Mouse (Mus musculus) forebrain, postnatal 0 days (tissue): ENCODE results near the gene Apoc4. TPM values are rescaled to one million over a fixed set of nuclear protein-coding genes. Genes with fewer than 3 reads are reported as not detected.
A peak's percentile ranks its signal among the peaks of the same experiment; 100 is the strongest.

Experiments
- ATAC-seq: fragments of 200-750 bp; cut with Nextera tagmentation; 2 replicates; pipeline ENCODE4 v1.8.0; 2017; ENCODE audit warnings: mild to moderate bottlenecking, moderate library complexity
- DNase-seq: peaks from one replicate; pipeline ENCODE4 v3.0.0-alpha.2; 2015
- H3K27ac ChIP-seq: fragments of 300-500 bp; sonication (generic); 2 replicates; pipeline ENCODE4 v1.5.1; 2014; ENCODE audit warnings: low read depth, mild to moderate bottlenecking, antibody characterized with exemption, low read length, moderate library complexity, mixed read lengths
- H3K27me3 ChIP-seq: fragments of 300-500 bp; sonication (generic); 2 replicates; pipeline ENCODE4 v1.6.1; 2014; ENCODE audit warnings: mild to moderate bottlenecking, low read length, mixed read lengths; ENCODE audit not compliant: insufficient read depth
- H3K36me3 ChIP-seq: fragments of 300-500 bp; sonication (generic); 2 replicates; pipeline ENCODE4 v1.6.1; 2014; ENCODE audit warnings: mild to moderate bottlenecking, moderate library complexity; ENCODE audit not compliant: insufficient read depth
- H3K4me1 ChIP-seq: fragments of 300-500 bp; sonication (generic); 2 replicates; pipeline ENCODE4 v1.6.1; 2014; ENCODE audit warnings: antibody characterized with exemption; ENCODE audit not compliant: insufficient read depth
- H3K4me2 ChIP-seq: fragments of 300-500 bp; sonication (generic); 2 replicates; pipeline ENCODE4 v1.6.1; 2014; ENCODE audit warnings: low read depth, mild to moderate bottlenecking, moderate library complexity
- H3K4me3 ChIP-seq: fragments of 300-500 bp; sonication (generic); 2 replicates; pipeline ENCODE4 v1.5.1; 2014; ENCODE audit warnings: low read depth, low read length, mixed read lengths
- H3K9ac ChIP-seq: fragments of 300-500 bp; sonication (generic); 2 replicates; pipeline ENCODE4 v1.6.1; 2014; ENCODE audit warnings: mild to moderate bottlenecking
- H3K9me3 ChIP-seq: fragments of 300-500 bp; sonication (generic); 2 replicates; pipeline ENCODE4 v1.6.1; 2016; ENCODE audit warnings: low read length
- CTCF ChIP-seq: sonication (generic); IDR thresholded peaks from 2 replicates; pipeline ENCODE4 v1.5.1; 2016; ENCODE audit warnings: antibody characterized with exemption, control low read depth, low read depth
- WGBS: fragments of 180-500 bp; shearing (Covaris S2); extraction: QIAGEN DNeasy Blood & Tissue Kit; methylation state at CpG from one replicate; pipeline ENCODE4 v1.1.7; 2014; 5-methylcytosine and 5-hydroxymethylcytosine counted together
- polyA plus RNA-seq: library from polyadenylated mRNA; unstranded; fragments of >200 nt; fragmentation: Nextera tagmentation; extraction: Ambion mirVana; gene quantifications from 2 replicates; pipeline ENCODE4 v1.2.1, GENCODE M21; 2015
- total RNA-seq: library from RNA; depleted of rRNA; stranded (reverse); fragments of >200 nt; gene quantifications from 2 replicates; pipeline ENCODE4 v1.2.3, GENCODE M21; 2014

The Apoc4 gene
- total and polyA plus RNA-seq, 2 experiments from 2014 or later, result not detected

- peaks cover 18% of the 10 kb centered on the region for H3K36me3 ChIP-seq
- peak overlapping the region; percentile 43 for H3K4me2 ChIP-seq
- no peaks in the 10 kb centered on the region for H3K27me3 ChIP-seq
- no peak for DNase-seq
- no peaks in the 10 kb centered on the region; the same call in 1 of the 2 replicates for H3K9me3 ChIP-seq
- 0 out of 2 replicates have a peak, but pooled peaks cover 6% of the 10 kb centered on the region for H3K4me1 ChIP-seq
- TF ChIP-seq CTCF, result no peak
- H3K27ac ChIP-seq, result peak overlapping the region; percentile 83
- no peak for ATAC-seq
- H3K4me3 ChIP-seq, result no peak overlapping the region
- peak overlapping the region; percentile 31; the same call in 1 of the 2 replicates for H3K9ac ChIP-seq
- WGBS, result 80% methylated on average over 2 of the region's 2 CpGs
Observed at GRCm38 (mm10) chr7:19716822-19717221, 35.5 kb upstream of the Apoc4 start.

DNA sequence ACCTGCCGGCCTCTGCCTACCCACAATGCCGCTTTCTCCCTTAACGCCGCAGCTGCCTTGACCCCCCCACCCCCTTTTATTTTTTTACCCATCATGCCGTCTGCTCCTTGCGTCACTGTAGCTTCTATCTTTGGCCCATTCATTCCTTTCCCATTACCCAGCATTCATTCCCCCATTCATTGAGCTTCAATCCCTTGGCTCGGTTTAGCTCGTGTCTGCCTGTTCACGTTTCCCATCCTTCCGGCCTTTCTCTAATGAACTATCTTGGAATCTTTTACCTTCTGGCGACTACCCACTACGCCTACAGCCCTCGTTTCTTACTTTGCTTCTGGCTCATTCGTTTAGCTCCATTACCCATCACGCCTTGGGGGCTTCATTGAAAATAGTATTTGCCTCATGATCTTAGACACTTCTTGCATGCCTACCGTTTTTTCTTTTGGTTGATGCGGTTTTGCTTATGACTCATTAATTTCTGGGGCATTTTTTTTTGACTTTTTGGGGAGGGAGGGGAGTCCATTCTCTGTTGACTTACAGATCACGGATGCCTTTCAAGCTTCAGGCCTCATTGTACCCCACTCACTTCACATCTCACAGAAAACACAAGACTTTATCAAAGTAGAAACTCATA lies 34.9 kb upstream of the Apoc4 start:
- Histone ChIP-seq H3K4me1 (0 out of 2 replicates have a peak, but pooled peaks cover 6% of the 10 kb centered on the region), H3K9ac (peak overlapping the region; percentile 31), H3K27ac (peak overlapping the region; percentile 83), H3K36me3 (peaks cover 24% of the 10 kb centered on the region), H3K4me3 (peak overlapping the region; percentile 25), H3K9me3 (no peaks in the 10 kb centered on the region; the same call in 1 of the 2 replicates), H3K27me3 (no peaks in the 10 kb centered on the region), H3K4me2 (peak overlapping the region; percentile 43)
- ATAC-seq, result no peak
- TF ChIP-seq CTCF, result no peak
- no peak for DNase-seq
- 4% methylated on average over 18 of the region's 18 CpGs for whole genome bisulfite sequencing

DNA sequence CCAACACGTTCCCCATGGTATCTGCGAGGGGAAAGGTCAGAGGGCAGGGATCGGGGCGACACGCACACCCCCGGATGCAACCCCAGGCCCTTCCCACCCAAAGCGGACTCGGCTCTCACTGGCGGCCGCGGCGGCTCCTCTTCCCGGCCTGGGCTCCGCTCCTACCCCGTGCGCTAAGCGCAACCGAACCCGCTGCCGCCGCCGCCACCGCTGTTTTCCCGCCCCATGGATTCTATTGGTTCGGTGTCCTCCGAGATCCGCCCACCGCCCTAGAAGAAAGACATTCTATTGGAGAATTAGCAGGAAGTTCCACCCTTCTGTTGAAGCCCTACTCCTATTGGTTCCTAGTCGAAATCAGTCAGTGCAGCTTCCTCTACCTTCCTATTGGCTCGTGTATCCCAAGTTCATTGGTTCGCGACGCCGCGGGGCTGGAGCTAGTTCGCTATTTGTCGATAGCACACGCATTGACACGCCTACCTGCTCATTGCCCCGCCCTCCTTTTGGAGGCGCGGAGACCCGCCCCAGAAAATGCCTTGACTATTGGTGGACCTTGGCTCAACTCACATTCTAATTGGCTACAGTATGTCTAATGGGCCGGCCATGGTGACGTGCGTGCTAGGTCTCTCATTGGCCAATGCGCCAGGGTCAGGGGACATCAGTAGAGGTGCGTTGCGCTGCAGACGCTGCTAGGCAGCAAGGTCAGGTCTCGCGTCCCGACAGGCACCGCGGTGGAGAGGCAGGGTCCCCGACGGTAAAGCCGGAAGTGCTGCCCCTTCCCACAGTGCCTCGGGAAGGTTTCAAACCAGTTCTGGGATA lies 34.2 kb upstream of the Apoc4 start, which contains the start of gene Tomm40:
Gene Tomm40, minus strand, starts transcription at position 200 of the 816 bp plus-strand sequence.
- under 1% methylated on average over 57 of the region's 59 CpGs for WGBS
- Histone ChIP-seq H3K4me3 (peak within 1 kb of the TSS; percentile 94), H3K4me1 (0 out of 2 replicates have a peak, but pooled peaks cover 6% of the 10 kb centered on the region), H3K27me3 (no peaks in the 10 kb centered on the region), H3K9me3 (no peaks in the 10 kb centered on the region), H3K4me2 (peak within 1 kb of the TSS; percentile 97), H3K9ac (peak within 1 kb of the TSS; percentile 94), H3K27ac (peak within 1 kb of the TSS; percentile 85), H3K36me3 (peaks cover 26% of the 10 kb centered on the region)
- TF ChIP-seq CTCF, result no peak
- peak; percentile 100 for DNase-seq
- peak; percentile 95 for ATAC-seq

DNA sequence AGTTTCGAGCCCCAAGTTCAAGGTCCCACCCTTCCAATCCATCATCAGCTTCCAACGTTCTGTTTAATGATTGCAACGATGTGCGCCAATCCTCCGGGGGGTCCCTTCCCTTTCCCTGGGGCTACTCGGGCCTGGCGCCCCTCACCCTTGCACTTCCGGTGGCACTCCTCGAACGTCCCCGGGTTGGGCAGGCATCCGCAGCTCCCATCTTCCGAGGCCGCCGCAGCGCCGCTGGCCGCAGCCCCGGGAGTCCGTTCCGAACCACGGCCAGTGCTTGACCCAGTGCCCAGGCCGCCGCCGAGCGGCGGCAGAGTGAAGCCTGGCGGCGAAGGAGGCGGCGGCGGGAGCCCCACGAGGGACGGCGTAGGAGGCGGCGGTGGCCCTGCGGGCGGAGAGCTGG lies 33.6 kb upstream of the Apoc4 start:
- Histone ChIP-seq H3K4me2 (peak overlapping the region; percentile 97), H3K4me1 (0 out of 2 replicates have a peak, but pooled peaks cover 6% of the 10 kb centered on the region), H3K9ac (peak overlapping the region; percentile 94), H3K9me3 (no peaks in the 10 kb centered on the region), H3K27ac (peak overlapping the region; percentile 85), H3K27me3 (no peaks in the 10 kb centered on the region), H3K36me3 (peaks cover 29% of the 10 kb centered on the region), H3K4me3 (peak overlapping the region; percentile 94)
- no peak for ATAC-seq
- under 1% methylated on average over 35 of the region's 39 CpGs for WGBS
- no peak; the same call in 1 of the 2 replicates for TF ChIP-seq CTCF
- no peak for DNase-seq

- Histone ChIP-seq H3K4me1 (0 out of 2 replicates have a peak, but pooled peaks cover 6% of the 10 kb centered on the region), H3K9ac (no peak overlapping the region), H3K36me3 (peaks cover 40% of the 10 kb centered on the region), H3K27me3 (no peaks in the 10 kb centered on the region), H3K4me2 (no peak overlapping the region), H3K27ac (no peak overlapping the region), H3K9me3 (no peaks in the 10 kb centered on the region), H3K4me3 (no peak overlapping the region)
- ATAC-seq, result no peak
- no peak for TF ChIP-seq CTCF
- WGBS, result 92% methylated on average over 9 of the region's 9 CpGs
- no peak for DNase-seq
Observed at GRCm38 (mm10) chr7:19713598-19713997, 32.3 kb upstream of the Apoc4 start.

GRCm38 (mm10) chr7:19713196-19713595 lies 31.9 kb upstream of the Apoc4 start:
- no peak overlapping the region for H3K4me2 ChIP-seq
- H3K9me3 ChIP-seq, result no peaks in the 10 kb centered on the region
- H3K4me3 ChIP-seq, result no peak overlapping the region
- WGBS, result 50% methylated on average over 4 of the region's 4 CpGs
- peak; percentile 52 for TF ChIP-seq CTCF
- ATAC-seq (no peak), DNase-seq (no peak)
- H3K27ac ChIP-seq, result no peak overlapping the region
- no peaks in the 10 kb centered on the region for H3K27me3 ChIP-seq
- 0 out of 2 replicates have a peak, but pooled peaks cover 6% of the 10 kb centered on the region for H3K4me1 ChIP-seq
- peaks cover 41% of the 10 kb centered on the region for H3K36me3 ChIP-seq
- H3K9ac ChIP-seq, result no peak overlapping the region
